Mouse (Mus musculus): ENCODE results near the gene Pglyrp1. TPM values are rescaled to one million over a fixed set of nuclear protein-coding genes. Genes with fewer than 3 reads are reported as not detected.

Gene Pglyrp1
- polyA plus RNA-seq, 1 experiment from 2014 or later: 0.45 TPM

GRCm38 (mm10) chr7:18841174-18841567, 30.0 kb upstream of the Pglyrp1 start:
- H3K9me3 ChIP-seq (ENCODE audit: control insufficient read depth, low read length): no peaks in the 10 kb centered on the region
- ATAC-seq (ENCODE audit: insufficient number of reproducible peaks, low FRiP score, low TSS enrichment, low read depth) (no peak), DNase-seq (ENCODE audit: low spot score) (no peak)
- H3K27me3 ChIP-seq (ENCODE audit: control insufficient read depth, insufficient read depth, low read length): no peaks in the 10 kb centered on the region
- H3K27ac ChIP-seq (replicated peaks; ENCODE audit: low read depth, low read length): no peak overlapping the region
- 82% methylated on average over 1 of the region's 1 CpGs for WGBS
- H3K4me3 ChIP-seq (ENCODE audit: low read depth, low read length): no peak overlapping the region
- no peaks in the 10 kb centered on the region for H3K36me3 ChIP-seq (ENCODE audit: control insufficient read depth, insufficient read depth, low read length)
- H3K9ac ChIP-seq (ENCODE audit: low read length): no peak overlapping the region
- H3K4me2 ChIP-seq (ENCODE audit: low read depth, severe bottlenecking): no peak overlapping the region
- H3K4me1 ChIP-seq (ENCODE audit: control insufficient read depth, insufficient read depth, low read length): no peaks in the 10 kb centered on the region

DNA sequence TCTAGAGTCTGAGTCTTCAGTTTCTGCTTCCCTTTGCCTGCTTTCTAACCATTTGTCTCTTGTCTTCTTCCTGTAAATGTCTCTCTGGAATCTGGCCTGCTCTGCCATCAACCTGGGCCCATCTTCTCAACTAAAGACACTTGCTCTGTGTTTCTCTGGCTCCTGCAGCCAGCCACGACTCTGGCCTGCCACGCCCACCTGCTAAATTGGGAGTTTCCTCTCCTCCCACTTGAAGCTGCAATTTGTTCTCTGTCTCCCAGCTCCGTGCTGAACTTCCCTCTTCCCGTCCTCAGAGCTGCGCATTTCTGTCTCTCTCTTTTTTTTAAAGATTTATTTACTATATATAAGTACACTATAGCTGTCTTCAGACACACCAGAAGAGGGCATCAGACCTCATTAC, 26.3 kb upstream of the Pglyrp1 start:
- 39% methylated on average over 5 of the region's 5 CpGs for WGBS
- DNase-seq (ENCODE audit: low spot score): no peak
- Histone ChIP-seq H3K27me3 (ENCODE audit: control insufficient read depth, insufficient read depth, low read length) (no peaks in the 10 kb centered on the region), H3K4me1 (ENCODE audit: control insufficient read depth, insufficient read depth, low read length) (no peaks in the 10 kb centered on the region), H3K9me3 (ENCODE audit: control insufficient read depth, low read length) (no peaks in the 10 kb centered on the region), H3K9ac (ENCODE audit: low read length) (no peak overlapping the region), H3K4me2 (ENCODE audit: low read depth, severe bottlenecking) (no peak overlapping the region), H3K36me3 (ENCODE audit: control insufficient read depth, insufficient read depth, low read length) (no peaks in the 10 kb centered on the region), H3K27ac (replicated peaks; ENCODE audit: low read depth, low read length) (no peak overlapping the region), H3K4me3 (ENCODE audit: low read depth, low read length) (no peak overlapping the region)
- no peak for ATAC-seq (ENCODE audit: insufficient number of reproducible peaks, low FRiP score, low TSS enrichment, low read depth)

DNA sequence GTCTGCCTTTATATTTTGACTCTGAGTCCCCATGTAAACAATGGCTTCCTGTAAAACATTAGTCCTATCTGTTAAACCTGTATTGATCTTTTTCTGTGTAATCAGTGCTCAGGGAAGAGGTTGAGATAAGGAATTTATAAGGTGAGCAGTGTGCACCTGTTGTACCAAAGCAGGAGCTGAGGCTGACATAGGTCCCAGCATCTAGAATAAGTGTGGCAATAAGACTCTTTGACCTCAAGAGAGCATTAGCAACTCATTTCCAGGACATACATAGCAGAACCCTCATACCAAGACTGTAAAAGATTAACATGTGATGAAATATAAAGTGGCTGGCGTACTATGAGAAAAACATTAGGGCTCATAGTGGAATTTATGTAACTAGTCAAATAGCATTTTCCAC, 22.7 kb upstream of the Pglyrp1 start:
- Histone ChIP-seq H3K9ac (ENCODE audit: low read length) (no peak overlapping the region), H3K9me3 (ENCODE audit: control insufficient read depth, low read length) (no peaks in the 10 kb centered on the region), H3K4me2 (ENCODE audit: low read depth, severe bottlenecking) (no peak overlapping the region), H3K4me1 (ENCODE audit: control insufficient read depth, insufficient read depth, low read length) (no peaks in the 10 kb centered on the region), H3K27ac (replicated peaks; ENCODE audit: low read depth, low read length) (no peak overlapping the region), H3K4me3 (ENCODE audit: low read depth, low read length) (no peak overlapping the region), H3K36me3 (ENCODE audit: control insufficient read depth, insufficient read depth, low read length) (no peaks in the 10 kb centered on the region), H3K27me3 (ENCODE audit: control insufficient read depth, insufficient read depth, low read length) (no peaks in the 10 kb centered on the region)
- WGBS: 94% methylated on average over 1 of the region's 1 CpGs
- ATAC-seq (ENCODE audit: insufficient number of reproducible peaks, low FRiP score, low TSS enrichment, low read depth) (no peak), DNase-seq (ENCODE audit: low spot score) (no peak)

DNA sequence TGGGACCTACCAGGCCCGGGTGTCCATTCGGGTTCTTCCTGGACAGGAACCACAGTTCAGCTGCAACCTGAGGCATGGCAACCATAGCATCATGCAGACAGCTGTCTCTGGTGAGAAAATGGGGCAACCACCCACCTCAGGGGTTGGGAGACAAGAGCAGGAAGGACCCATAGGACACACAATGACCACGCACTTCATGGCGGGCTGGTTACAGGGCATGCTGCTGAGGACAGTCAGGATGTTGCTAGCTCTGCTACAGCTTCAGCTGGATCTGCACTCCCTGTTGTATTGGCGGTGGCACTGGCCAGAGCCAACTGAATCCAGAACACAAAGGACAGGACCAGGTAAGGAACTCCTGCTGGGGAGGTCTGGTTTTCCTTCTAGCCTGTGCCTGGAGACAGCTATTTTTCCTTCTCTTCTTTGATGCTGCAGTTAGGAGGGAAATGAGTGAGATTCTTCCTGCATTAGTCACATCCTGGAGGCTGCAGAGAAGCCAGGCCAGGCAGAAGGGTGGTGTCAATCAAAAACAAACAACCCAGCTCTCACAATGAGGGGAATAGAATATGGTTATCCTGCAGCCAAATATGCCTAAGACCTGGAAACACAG, 12.7 kb upstream of the Pglyrp1 start:
- Histone ChIP-seq H3K9ac (ENCODE audit: low read length) (no peak overlapping the region), H3K4me3 (ENCODE audit: low read depth, low read length) (no peak overlapping the region), H3K27me3 (ENCODE audit: control insufficient read depth, insufficient read depth, low read length) (no peaks in the 10 kb centered on the region), H3K27ac (replicated peaks; ENCODE audit: low read depth, low read length) (no peak overlapping the region), H3K9me3 (ENCODE audit: control insufficient read depth, low read length) (no peaks in the 10 kb centered on the region), H3K36me3 (ENCODE audit: control insufficient read depth, insufficient read depth, low read length) (no peaks in the 10 kb centered on the region), H3K4me2 (ENCODE audit: low read depth, severe bottlenecking) (no peak overlapping the region), H3K4me1 (ENCODE audit: control insufficient read depth, insufficient read depth, low read length) (no peaks in the 10 kb centered on the region)
- DNase-seq (ENCODE audit: low spot score) (no peak), ATAC-seq (ENCODE audit: insufficient number of reproducible peaks, low FRiP score, low TSS enrichment, low read depth) (no peak)
- 74% methylated on average over 5 of the region's 5 CpGs for WGBS

- H3K9ac ChIP-seq (ENCODE audit: low read length): no peak overlapping the region
- no peak overlapping the region for H3K27ac ChIP-seq (replicated peaks; ENCODE audit: low read depth, low read length)
- no peak for ATAC-seq (ENCODE audit: insufficient number of reproducible peaks, low FRiP score, low TSS enrichment, low read depth)
- no peak overlapping the region for H3K4me3 ChIP-seq (ENCODE audit: low read depth, low read length)
- H3K36me3 ChIP-seq (ENCODE audit: control insufficient read depth, insufficient read depth, low read length): no peaks in the 10 kb centered on the region
- H3K4me1 ChIP-seq (ENCODE audit: control insufficient read depth, insufficient read depth, low read length): no peaks in the 10 kb centered on the region
- no peaks in the 10 kb centered on the region for H3K27me3 ChIP-seq (ENCODE audit: control insufficient read depth, insufficient read depth, low read length)
- 87% methylated on average over 6 of the region's 6 CpGs for WGBS
- DNase-seq (ENCODE audit: low spot score): no peak
- no peak overlapping the region for H3K4me2 ChIP-seq (ENCODE audit: low read depth, severe bottlenecking)
- H3K9me3 ChIP-seq (ENCODE audit: control insufficient read depth, low read length): no peaks in the 10 kb centered on the region
Observed at GRCm38 (mm10) chr7:18862801-18863200, 8.3 kb upstream of the Pglyrp1 start.

DNA sequence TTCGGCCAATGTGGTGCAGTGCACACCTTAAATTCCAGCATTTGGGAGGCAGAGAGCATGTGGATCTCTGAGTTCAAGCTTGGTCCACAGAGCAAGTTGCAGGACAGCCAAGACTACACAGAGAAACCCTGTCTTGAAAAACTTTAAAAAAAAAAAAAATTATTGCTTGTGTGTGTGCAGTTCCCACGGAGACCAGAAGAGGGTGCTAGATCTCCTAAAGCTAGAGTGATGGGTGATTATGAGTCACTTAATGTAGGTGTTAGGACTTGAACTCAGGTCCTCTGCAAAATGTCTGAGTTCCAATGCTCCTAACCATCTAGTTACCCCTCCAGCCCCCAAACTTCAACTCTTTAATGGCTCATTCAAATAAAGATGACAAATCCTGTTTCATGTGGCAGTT, 2.6 kb upstream of the Pglyrp1 start:
- H3K4me3 ChIP-seq (ENCODE audit: low read depth, low read length): no peak overlapping the region
- H3K9ac ChIP-seq (ENCODE audit: low read length): no peak overlapping the region
- H3K9me3 ChIP-seq (ENCODE audit: control insufficient read depth, low read length): no peaks in the 10 kb centered on the region
- H3K4me2 ChIP-seq (ENCODE audit: low read depth, severe bottlenecking): no peak overlapping the region
- 82% methylated on average over 2 of the region's 2 CpGs for WGBS
- H3K36me3 ChIP-seq (ENCODE audit: control insufficient read depth, insufficient read depth, low read length): no peaks in the 10 kb centered on the region
- H3K27ac ChIP-seq (replicated peaks; ENCODE audit: low read depth, low read length): no peak overlapping the region
- no peaks in the 10 kb centered on the region for H3K4me1 ChIP-seq (ENCODE audit: control insufficient read depth, insufficient read depth, low read length)
- no peaks in the 10 kb centered on the region for H3K27me3 ChIP-seq (ENCODE audit: control insufficient read depth, insufficient read depth, low read length)
- ATAC-seq (ENCODE audit: insufficient number of reproducible peaks, low FRiP score, low TSS enrichment, low read depth) (no peak), DNase-seq (ENCODE audit: low spot score) (no peak)

GRCm38 (mm10) chr7:18872014-18872802, 1.1 kb downstream of the Pglyrp1 start:
- ATAC-seq (ENCODE audit: insufficient number of reproducible peaks, low FRiP score, low TSS enrichment, low read depth) (0 out of 2 replicates have a peak, but pooled peaks have one; percentile 63), DNase-seq (ENCODE audit: low spot score) (peak; percentile 27)
- Histone ChIP-seq H3K4me2 (ENCODE audit: low read depth, severe bottlenecking) (peak overlapping the region; percentile 72), H3K9me3 (ENCODE audit: control insufficient read depth, low read length) (no peaks in the 10 kb centered on the region), H3K27ac (replicated peaks; ENCODE audit: low read depth, low read length) (no peak overlapping the region), H3K27me3 (ENCODE audit: control insufficient read depth, insufficient read depth, low read length) (no peaks in the 10 kb centered on the region), H3K4me3 (ENCODE audit: low read depth, low read length) (peak overlapping the region; percentile 29), H3K4me1 (ENCODE audit: control insufficient read depth, insufficient read depth, low read length) (no peaks in the 10 kb centered on the region), H3K36me3 (ENCODE audit: control insufficient read depth, insufficient read depth, low read length) (no peaks in the 10 kb centered on the region), H3K9ac (ENCODE audit: low read length) (no peak overlapping the region)
- 26% methylated on average over 13 of the region's 14 CpGs for WGBS

GRCm38 (mm10) chr7:18872816-18873215, 1.7 kb downstream of the Pglyrp1 start:
- ATAC-seq (ENCODE audit: insufficient number of reproducible peaks, low FRiP score, low TSS enrichment, low read depth) (0 out of 2 replicates have a peak, but pooled peaks have one; percentile 33), DNase-seq (ENCODE audit: low spot score) (peak; percentile 39)
- Histone ChIP-seq H3K9ac (ENCODE audit: low read length) (0 out of 2 replicates have a peak overlapping the region, but pooled peaks have one; percentile 43), H3K4me2 (ENCODE audit: low read depth, severe bottlenecking) (peak overlapping the region; percentile 72), H3K27me3 (ENCODE audit: control insufficient read depth, insufficient read depth, low read length) (no peaks in the 10 kb centered on the region), H3K9me3 (ENCODE audit: control insufficient read depth, low read length) (no peaks in the 10 kb centered on the region), H3K36me3 (ENCODE audit: control insufficient read depth, insufficient read depth, low read length) (no peaks in the 10 kb centered on the region), H3K4me3 (ENCODE audit: low read depth, low read length) (peak overlapping the region; percentile 29), H3K4me1 (ENCODE audit: control insufficient read depth, insufficient read depth, low read length) (no peaks in the 10 kb centered on the region), H3K27ac (replicated peaks; ENCODE audit: low read depth, low read length) (no peak overlapping the region)
- 4% methylated on average over 7 of the region's 7 CpGs for WGBS
